Mouse (Mus musculus) bone marrow, adult 2 months (tissue): Measurements from ENCODE around the gene Itgb7. TPM values are rescaled to one million over a fixed set of nuclear protein-coding genes. Genes with fewer than 3 reads are reported as not detected.

Experiments
- H3K27ac ChIP-seq: fragments of 200-500 bp; 2 replicates; pipeline ENCODE4 v1.5.1; 2012; ENCODE audit warnings: low read depth, mild to moderate bottlenecking, control low read depth, inconsistent platforms, low read length; ENCODE audit not compliant: control insufficient read depth, poor library complexity, insufficient read depth
- H3K4me1 ChIP-seq: fragments of 200-500 bp; 2 replicates; pipeline ENCODE4 v1.6.1; 2011; ENCODE audit warnings: low read length; ENCODE audit not compliant: control insufficient read depth, insufficient read depth
- H3K4me3 ChIP-seq: fragments of 200-500 bp; replicated peaks from 2 replicates; pipeline ENCODE3; 2011; ENCODE audit warnings: mild to moderate bottlenecking, low read depth, low read length, control low read depth; ENCODE audit not compliant: control insufficient read depth
- CTCF ChIP-seq: fragments of 200-500 bp; IDR thresholded peaks from 2 replicates; pipeline ENCODE4 v1.5.1; 2011; ENCODE audit warnings: low read length, control low read depth; ENCODE audit not compliant: control insufficient read depth, insufficient read depth
- POLR2A ChIP-seq: fragments of 200-500 bp; IDR thresholded peaks from 2 replicates; pipeline ENCODE4 v1.6.1; 2011; ENCODE audit warnings: low read depth, mild to moderate bottlenecking, control low read depth, low read length, borderline replicate concordance; ENCODE audit not compliant: control insufficient read depth
- WGBS: fragments of 180-500 bp; shearing (Covaris S2); methylation state at CpG from one replicate; pipeline ENCODE4 v1.1.7; 2018; 5-methylcytosine and 5-hydroxymethylcytosine counted together
- polyA plus RNA-seq: library from polyadenylated mRNA; stranded (reverse); fragments of >200 nt; gene quantifications from 2 replicates; pipeline ENCODE4 v1.2.4, GENCODE M21; 2011; ENCODE audit warnings: low replicate concordance; ENCODE audit not compliant: missing spikeins, insufficient read depth, insufficient read length

Itgb7 gene
- polyA plus RNA-seq, 1 experiment = 140 TPM

GRCm38 (mm10) chr15:102202971-102203834 is 28.5 kb downstream of the Itgb7 start, which contains the start of gene Zfp740:
TSS of gene Zfp740 (plus strand) at chr15:102203249.
- Histone ChIP-seq H3K4me1 (peaks cover 2% of the 10 kb centered on the region; the same call in 1 of the 2 replicates), H3K4me3 (peak within 1 kb of the TSS; percentile 75), H3K27ac (peak within 1 kb of the TSS; percentile 99)
- TF ChIP-seq POLR2A (peak; percentile 62), CTCF (no peak)
- WGBS = 1% methylated on average over 66 of the region's 68 CpGs

GRCm38 (mm10) chr15:102198841-102199240 is 32.9 kb downstream of the Itgb7 start:
- Histone ChIP-seq H3K4me1 (peaks cover 2% of the 10 kb centered on the region; the same call in 1 of the 2 replicates), H3K4me3 (no peak overlapping the region), H3K27ac (no peak overlapping the region)
- 66% methylated on average over 4 of the region's 4 CpGs for WGBS
- TF ChIP-seq CTCF (no peak), POLR2A (no peak)

GRCm38 (mm10) chr15:102195373-102195772 is 36.4 kb downstream of the Itgb7 start:
- H3K4me1 ChIP-seq = peaks cover 3% of the 10 kb centered on the region; the same call in 1 of the 2 replicates
- no peak overlapping the region for H3K27ac ChIP-seq
- WGBS = 71% methylated on average over 4 of the region's 4 CpGs
- TF ChIP-seq CTCF (no peak), POLR2A (no peak)
- H3K4me3 ChIP-seq = no peak overlapping the region

- peaks cover 3% of the 10 kb centered on the region; the same call in 1 of the 2 replicates for H3K4me1 ChIP-seq
- TF ChIP-seq CTCF (no peak), POLR2A (no peak)
- WGBS = 15% methylated on average over 4 of the region's 4 CpGs
- H3K4me3 ChIP-seq = no peak overlapping the region
- H3K27ac ChIP-seq = no peak overlapping the region
These were observed 37.3 kb downstream of the Itgb7 start for GRCm38 (mm10) chr15:102194439-102194838.

- no peak overlapping the region for H3K4me3 ChIP-seq
These were observed 38.1 kb downstream of the Itgb7 start for GRCm38 (mm10) chr15:102193652-102194051.

GRCm38 (mm10) chr15:102192820-102193386 is 38.8 kb downstream of the Itgb7 start:
- peaks cover 3% of the 10 kb centered on the region for H3K4me1 ChIP-seq
- H3K27ac ChIP-seq = peak overlapping the region; percentile 8; the same call in 1 of the 2 replicates
- TF ChIP-seq CTCF (no peak), POLR2A (no peak)
- 20% methylated on average over 5 of the region's 5 CpGs for WGBS
- no peak overlapping the region for H3K4me3 ChIP-seq

More at GRCm38 (mm10) chr15:102193652-102194051, 38.1 kb downstream of the Itgb7 start:
- peaks cover 3% of the 10 kb centered on the region for H3K4me1 ChIP-seq
- TF ChIP-seq CTCF (no peak), POLR2A (no peak)
- WGBS = 80% methylated on average over 4 of the region's 4 CpGs
- no peak overlapping the region for H3K27ac ChIP-seq

GRCm38 (mm10) chr15:102192271-102192812 is 39.4 kb downstream of the Itgb7 start:
- TF ChIP-seq CTCF = no peak
- TF ChIP-seq POLR2A = no peak
- Histone ChIP-seq H3K27ac (peak overlapping the region; percentile 8; the same call in 1 of the 2 replicates), H3K4me1 (peaks cover 3% of the 10 kb centered on the region), H3K4me3 (no peak overlapping the region)
- WGBS = 38% methylated on average over 7 of the region's 7 CpGs

- H3K4me1 ChIP-seq = peaks cover 3% of the 10 kb centered on the region
- WGBS = 81% methylated on average over 7 of the region's 7 CpGs
These were observed 40.0 kb downstream of the Itgb7 start for GRCm38 (mm10) chr15:102191699-102192098.

More at GRCm38 (mm10) chr15:102191699-102192098, 40.0 kb downstream of the Itgb7 start:
- Histone ChIP-seq H3K27ac (no peak overlapping the region), H3K4me3 (no peak overlapping the region)
- TF ChIP-seq POLR2A (no peak), CTCF (0 out of 2 replicates have a peak, but pooled peaks have one; percentile 9)
